ENCODE assay signal across 22 mouse cellular contexts in the genomic region with DNA sequence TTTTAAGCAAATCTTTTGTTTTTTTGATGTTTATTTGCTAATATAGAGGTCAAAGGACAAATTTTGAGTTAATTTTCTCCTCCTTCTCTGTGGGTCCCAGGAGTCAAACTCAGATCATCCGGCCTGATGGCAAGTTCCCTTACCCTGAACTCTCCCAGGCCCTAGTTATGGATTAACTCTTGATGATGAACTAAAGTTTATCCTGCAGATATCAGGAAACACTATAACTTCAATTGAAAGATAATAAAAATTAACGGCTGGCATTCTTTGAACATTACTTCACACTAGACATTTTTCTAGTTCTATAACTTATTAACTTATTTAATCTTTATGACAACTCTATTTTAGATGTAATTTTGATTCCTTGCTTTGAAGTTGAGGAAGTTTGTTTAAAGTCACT. TPM values are rescaled to one million over a fixed set of nuclear protein-coding genes. Genes with fewer than 3 reads are reported as not detected.
DNase-seq lines count a peak whose midpoint lies in the region; ATAC-seq and TF ChIP-seq lines count a peak whose summit lies in the region.
"Had no signal": no experiment of that assay in that cellular context is flagged by ENCODE, and none has a peak within 500 bp of the region (broad histone marks: within the 10 kb centered on the region; RNA-seq: fewer than 3 reads in every experiment).

No protein-coding gene starts in this region.

- ATAC-seq in intestine, embryonic 15.5 days: peak; percentile 89
- ATAC-seq in intestine, embryonic 16.5 days: peak; percentile 89
- ATAC-seq in intestine, postnatal 0 days: peak; percentile 64
- ATAC-seq in liver, embryonic 11.5 days (replicated peaks; ENCODE audit: low FRiP score): no peak
- ATAC-seq in midbrain, embryonic 14.5 days (ENCODE audit: low FRiP score, low TSS enrichment): no peak
- ATAC-seq: activated CD4-positive, CD25-positive, alpha-beta regulatory T cell, adult 4 months; CD4-positive, CD25-positive, alpha-beta regulatory T cell, adult 4 months; Patski had no signal

- peak; percentile 16 for DNase-seq in large intestine, adult 2 months (ENCODE audit: low read depth, low spot score)
- no peak for DNase-seq in layer of hippocampus, adult 11-12 months (ENCODE audit: low spot score)
- no peak for DNase-seq in liver, embryonic 11.5 days (ENCODE audit: low spot score)
- DNase-seq in thymus, postnatal 4 days: no peak
- DNase-seq in midbrain, embryonic 14.5 days: no peak
- DNase-seq: adrenal gland, adult 2 months; adrenal gland, adult 8-10 months; adrenal gland, postnatal 10 days; adrenal gland, postnatal 14 days; adrenal gland, postnatal 25 days; adrenal gland, postnatal 36 days; B cell, adult 2 months; cerebellum, adult 11 months; cerebellum, adult 11-12 months had no signal

- H3K27ac ChIP-seq in intestine, embryonic 15.5 days: no peak overlapping the region
- no peak overlapping the region for H3K27ac ChIP-seq in intestine, embryonic 16.5 days (ENCODE audit: low read length)
- H3K27ac ChIP-seq in intestine, postnatal 0 days (ENCODE audit: low read depth, low read length): no peak overlapping the region
- H3K27ac ChIP-seq in liver, embryonic 11.5 days (ENCODE audit: low read depth, low read length): no peak overlapping the region
- H3K27ac ChIP-seq in midbrain, embryonic 14.5 days (replicated peaks; ENCODE audit: low read depth, low read length): no peak overlapping the region

- no peak overlapping the region for H3K9ac ChIP-seq in intestine, embryonic 15.5 days
- H3K9ac ChIP-seq in intestine, embryonic 16.5 days (ENCODE audit: low read depth, low read length): no peak overlapping the region
- H3K9ac ChIP-seq in intestine, postnatal 0 days (ENCODE audit: low read depth, low read length): no peak overlapping the region
- H3K9ac ChIP-seq in liver, embryonic 11.5 days (ENCODE audit: low read depth, low read length): no peak overlapping the region
- no peak overlapping the region for H3K9ac ChIP-seq in midbrain, embryonic 14.5 days (replicated peaks; ENCODE audit: low read length)

- 51% methylated on average over 2 of the region's 2 CpGs for WGBS in intestine, embryonic 15.5 days
- 52% methylated on average over 2 of the region's 2 CpGs for WGBS in intestine, embryonic 16.5 days
- WGBS in intestine, postnatal 0 days: 28% methylated on average over 2 of the region's 2 CpGs
- WGBS in large intestine, adult 2 months: 29% methylated on average over 2 of the region's 2 CpGs
- WGBS in liver, embryonic 11.5 days: 76% methylated on average over 2 of the region's 2 CpGs
- WGBS in midbrain, embryonic 14.5 days: 90% methylated on average over 2 of the region's 2 CpGs

- H3K9me3 ChIP-seq in intestine, embryonic 15.5 days: no peaks in the 10 kb centered on the region
- H3K9me3 ChIP-seq in intestine, embryonic 16.5 days (ENCODE audit: control insufficient read depth, low read length): no peaks in the 10 kb centered on the region
- H3K9me3 ChIP-seq in intestine, postnatal 0 days (ENCODE audit: control insufficient read depth): no peaks in the 10 kb centered on the region
- no peaks in the 10 kb centered on the region for H3K9me3 ChIP-seq in liver, embryonic 11.5 days (ENCODE audit: control insufficient read depth, low read length)
- H3K9me3 ChIP-seq in midbrain, embryonic 14.5 days (ENCODE audit: control insufficient read depth, low read length): no peaks in the 10 kb centered on the region
- H3K9me3 ChIP-seq: G1E had no signal

- no peak for TF ChIP-seq CTCF in intestine, postnatal 0 days (IDR thresholded peaks at IDR 0.05; ENCODE audit: low read depth)

- H3K27me3 ChIP-seq in intestine, embryonic 15.5 days (replicated peaks): no peaks in the 10 kb centered on the region
- no peaks in the 10 kb centered on the region for H3K27me3 ChIP-seq in intestine, embryonic 16.5 days (replicated peaks; ENCODE audit: control insufficient read depth, insufficient read depth, low read length)
- H3K27me3 ChIP-seq in intestine, postnatal 0 days (replicated peaks; ENCODE audit: control insufficient read depth, insufficient read depth, low read length): no peaks in the 10 kb centered on the region
- H3K27me3 ChIP-seq in liver, embryonic 11.5 days (replicated peaks; ENCODE audit: control insufficient read depth, insufficient read depth, low read length): no peaks in the 10 kb centered on the region
- no peaks in the 10 kb centered on the region for H3K27me3 ChIP-seq in midbrain, embryonic 14.5 days (ENCODE audit: control insufficient read depth, insufficient read depth, low read length)
- H3K27me3 ChIP-seq: CH12.LX, Patski had no signal

- H3K4me3 ChIP-seq in intestine, embryonic 15.5 days (replicated peaks): no peak overlapping the region
- H3K4me3 ChIP-seq in intestine, embryonic 16.5 days (ENCODE audit: low read length): no peak overlapping the region
- H3K4me3 ChIP-seq in intestine, postnatal 0 days (ENCODE audit: low read depth, low read length): no peak overlapping the region
- no peak overlapping the region for H3K4me3 ChIP-seq in liver, embryonic 11.5 days (ENCODE audit: low read depth, low read length)
- no peak overlapping the region for H3K4me3 ChIP-seq in midbrain, embryonic 14.5 days (replicated peaks; ENCODE audit: low read depth, low read length)

- H3K4me1 ChIP-seq in intestine, embryonic 15.5 days (replicated peaks): no peaks in the 10 kb centered on the region
- H3K4me1 ChIP-seq in intestine, embryonic 16.5 days (ENCODE audit: control insufficient read depth, insufficient read depth, low read length): peaks cover 3% of the 10 kb centered on the region; the same call in 1 of the 2 replicates
- H3K4me1 ChIP-seq in intestine, postnatal 0 days (replicated peaks; ENCODE audit: control insufficient read depth, insufficient read depth, low read length): 0 out of 2 replicates have a peak, but pooled peaks cover 3% of the 10 kb centered on the region
- H3K4me1 ChIP-seq in liver, embryonic 11.5 days (replicated peaks; ENCODE audit: control insufficient read depth, insufficient read depth, low read length): no peaks in the 10 kb centered on the region
- H3K4me1 ChIP-seq in midbrain, embryonic 14.5 days (ENCODE audit: control insufficient read depth, insufficient read depth, low read length): no peaks in the 10 kb centered on the region

- H3K36me3 ChIP-seq in intestine, embryonic 15.5 days: no peaks in the 10 kb centered on the region
- 0 out of 2 replicates have a peak, but pooled peaks cover 3% of the 10 kb centered on the region for H3K36me3 ChIP-seq in intestine, embryonic 16.5 days (ENCODE audit: control insufficient read depth, insufficient read depth, low read length)
- peaks cover 15% of the 10 kb centered on the region for H3K36me3 ChIP-seq in intestine, postnatal 0 days (ENCODE audit: control insufficient read depth, insufficient read depth)
- peaks cover 2% of the 10 kb centered on the region; the same call in 1 of the 2 replicates for H3K36me3 ChIP-seq in liver, embryonic 11.5 days (ENCODE audit: control insufficient read depth, insufficient read depth, low read length)
- peaks cover 38% of the 10 kb centered on the region for H3K36me3 ChIP-seq in midbrain, embryonic 14.5 days (ENCODE audit: control insufficient read depth, insufficient read depth, low read length)

- H3K4me2 ChIP-seq in intestine, embryonic 15.5 days (replicated peaks): no peak overlapping the region
- no peak overlapping the region for H3K4me2 ChIP-seq in intestine, embryonic 16.5 days (ENCODE audit: low read depth, low read length)
- no peak overlapping the region for H3K4me2 ChIP-seq in intestine, postnatal 0 days (replicated peaks; ENCODE audit: low read depth)
- no peak overlapping the region for H3K4me2 ChIP-seq in liver, embryonic 11.5 days
- H3K4me2 ChIP-seq in midbrain, embryonic 14.5 days (ENCODE audit: low read length): no peak overlapping the region

RNA-seq across cellular contexts. Expression of a gene that starts 52.9 kb away (rescaled TPM):
- polyA plus RNA-seq in intestine, embryonic 15.5 days (2015; fragmentation: Nextera tagmentation; extraction: Ambion mirVana): 14.3 and 16.1 TPM in 2 replicates
- polyA plus RNA-seq in intestine, embryonic 16.5 days (2015; fragmentation: Nextera tagmentation; extraction: Ambion mirVana): 13.4 and 17.3 TPM in 2 replicates
- 5.2 and 6.2 TPM in 2 replicates for polyA plus RNA-seq in intestine, postnatal 0 days (2015; fragmentation: Nextera tagmentation; extraction: Ambion mirVana)
- 10.4 and 15.0 TPM in 2 replicates for polyA plus RNA-seq in large intestine, adult 2 months (2012; rRNA removed)
- polyA plus RNA-seq in liver, embryonic 11.5 days (2014; fragmentation: Nextera tagmentation; extraction: Ambion mirVana): 5.7 and 6.4 TPM in 2 replicates
- 17.6 and 20.6 TPM in 2 replicates for polyA plus RNA-seq in midbrain, embryonic 14.5 days (2014; fragmentation: Nextera tagmentation; extraction: Ambion mirVana)

Comparison
In these comparisons a context has a peak if more than half of its experiments do, and no peak if none do; other contexts are left out.
1. ATAC-seq: peak in intestine, embryonic 15.5 days (single experiment), intestine, embryonic 16.5 days (single experiment) and intestine, postnatal 0 days (single experiment); none in liver, embryonic 11.5 days (single experiment) and midbrain, embryonic 14.5 days (single experiment).